Mouse (Mus musculus): ENCODE results near the gene Bcar3.
"Not testable (repeated sequence)": the region's sequence is repeated elsewhere in the genome, so short reads cannot be mapped to it uniquely, and the experiment has no call there.

The Bcar3 gene

DNA sequence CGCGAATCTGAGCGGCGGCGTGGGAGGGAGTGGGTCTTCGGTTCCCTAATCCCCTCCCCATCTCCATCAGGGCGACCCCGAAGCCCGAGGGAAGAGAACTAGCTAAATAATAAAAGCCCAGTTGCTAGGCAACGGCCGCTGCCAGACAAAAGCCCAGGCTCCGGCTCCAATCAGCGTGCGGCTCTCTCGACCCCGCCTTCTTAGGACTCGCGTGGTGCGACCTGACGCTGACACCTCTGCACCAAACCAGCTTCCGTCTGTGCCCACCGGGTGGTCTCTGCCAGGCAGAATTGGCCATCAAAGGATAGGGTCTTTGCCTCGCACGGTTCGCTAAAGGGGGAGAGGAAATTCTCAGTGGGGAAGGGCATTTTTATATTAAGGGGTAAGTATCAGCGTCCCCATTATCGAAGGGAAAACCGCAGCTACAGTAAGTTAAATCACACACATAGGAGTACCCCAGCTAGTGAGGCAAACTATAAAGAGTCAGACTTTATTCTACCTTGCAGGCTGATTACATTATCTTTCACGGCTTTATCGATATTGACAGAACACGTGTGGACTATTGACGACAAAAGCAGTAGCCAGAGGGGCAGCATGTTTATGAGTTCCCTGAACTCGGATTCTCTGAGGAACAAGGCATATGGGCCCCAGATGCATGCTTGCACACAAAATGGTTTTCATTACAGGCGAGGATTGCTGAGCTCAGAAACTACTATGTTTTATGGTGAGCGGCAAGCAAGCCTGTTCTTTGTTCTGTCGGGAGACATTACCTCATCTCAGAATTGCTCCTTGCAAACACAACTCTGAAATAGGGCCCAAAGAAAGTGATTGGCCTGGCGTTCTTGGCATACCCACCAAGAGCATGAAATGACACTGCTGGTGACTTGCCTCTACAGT, at the start of gene Bcar3:
Bcar3 (plus strand) TSS at position 183 of the 897 bp plus-strand sequence.
- peak; percentile 89 for DNase-seq

DNA sequence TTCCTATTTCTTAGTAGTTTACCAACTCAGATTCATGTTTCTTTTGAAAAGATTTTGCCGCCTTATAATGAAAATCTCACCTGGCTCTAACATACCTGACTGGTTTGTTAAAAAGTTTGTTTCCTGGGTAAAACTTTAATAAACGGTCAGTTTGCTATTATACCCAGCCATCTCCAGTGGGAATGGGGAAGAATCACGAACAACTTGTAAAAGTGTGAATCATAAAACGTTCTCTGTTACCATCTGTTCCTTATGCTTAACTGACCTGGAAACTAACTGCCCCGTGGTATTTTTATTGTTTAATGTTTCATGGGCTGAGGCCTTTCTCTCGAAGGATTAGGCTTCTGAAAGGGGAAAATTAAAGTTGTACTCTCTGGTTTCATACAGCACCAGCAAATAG, 49.2 kb upstream of the Bcar3 start:
- DNase-seq = no peak

DNA sequence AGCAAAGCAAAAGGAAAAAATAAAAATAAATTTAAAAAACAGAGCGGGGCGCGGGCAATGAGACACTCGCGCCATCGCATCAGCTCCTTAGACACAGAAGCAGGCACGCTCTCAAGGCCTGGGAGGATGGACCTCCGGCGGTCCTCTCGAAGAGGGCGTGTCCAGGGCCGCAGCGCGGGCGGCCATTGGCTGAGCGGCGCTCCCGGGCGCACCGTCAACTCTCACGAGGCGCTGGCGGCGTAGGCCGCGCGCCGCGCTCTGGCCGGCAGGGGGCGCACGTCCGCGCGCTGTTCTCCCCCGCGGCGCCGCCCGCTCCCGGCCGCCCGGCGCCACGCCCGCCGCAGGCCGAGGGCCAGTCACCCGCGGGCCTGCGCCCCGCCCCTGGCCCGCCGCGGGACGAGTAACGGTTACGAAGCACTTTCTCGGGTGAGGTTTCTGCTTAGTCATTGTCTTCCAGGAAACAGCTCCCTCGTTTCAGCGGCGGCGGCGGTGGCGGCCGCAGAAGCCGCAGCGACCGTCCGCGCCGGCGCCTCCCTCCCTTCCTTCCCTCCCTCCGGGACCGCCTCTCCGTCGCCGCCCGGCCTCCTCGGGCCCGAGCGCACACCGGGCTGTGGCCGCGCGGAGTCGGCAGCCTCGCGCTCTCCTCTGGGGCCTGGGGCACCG, 48.6 kb upstream of the Bcar3 start, which contains the start of gene Gclm:
Gclm (plus strand) TSS at position 343 of the 663 bp plus-strand sequence.
- DNase-seq = peak; percentile 94

DNA sequence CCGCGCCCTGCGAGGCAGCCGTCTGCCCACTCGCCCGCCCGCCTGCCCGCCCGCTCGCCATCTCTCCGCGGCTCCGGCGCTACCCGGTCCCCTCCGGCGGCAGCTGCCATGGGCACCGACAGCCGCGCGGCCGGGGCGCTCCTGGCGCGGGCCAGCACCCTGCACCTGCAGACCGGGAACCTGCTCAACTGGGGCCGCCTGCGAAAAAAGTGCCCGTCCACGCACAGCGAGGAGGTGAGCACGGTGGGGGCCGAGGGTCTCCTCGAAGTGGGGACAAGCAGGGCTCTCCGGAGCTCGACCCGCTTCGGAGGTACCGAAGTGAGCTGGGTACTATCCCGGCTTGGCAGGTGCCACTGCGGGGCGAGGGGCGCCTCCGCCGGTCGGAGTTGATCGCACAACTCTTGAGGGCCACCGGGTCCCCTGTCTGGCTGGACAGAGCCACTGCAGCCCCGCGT, 48.0 kb upstream of the Bcar3 start:
- peak; percentile 69 for DNase-seq

- no peak for DNase-seq
Measured at GRCm38 (mm10) chr3:122246406-122246805, 47.5 kb upstream of the Bcar3 start.

DNA sequence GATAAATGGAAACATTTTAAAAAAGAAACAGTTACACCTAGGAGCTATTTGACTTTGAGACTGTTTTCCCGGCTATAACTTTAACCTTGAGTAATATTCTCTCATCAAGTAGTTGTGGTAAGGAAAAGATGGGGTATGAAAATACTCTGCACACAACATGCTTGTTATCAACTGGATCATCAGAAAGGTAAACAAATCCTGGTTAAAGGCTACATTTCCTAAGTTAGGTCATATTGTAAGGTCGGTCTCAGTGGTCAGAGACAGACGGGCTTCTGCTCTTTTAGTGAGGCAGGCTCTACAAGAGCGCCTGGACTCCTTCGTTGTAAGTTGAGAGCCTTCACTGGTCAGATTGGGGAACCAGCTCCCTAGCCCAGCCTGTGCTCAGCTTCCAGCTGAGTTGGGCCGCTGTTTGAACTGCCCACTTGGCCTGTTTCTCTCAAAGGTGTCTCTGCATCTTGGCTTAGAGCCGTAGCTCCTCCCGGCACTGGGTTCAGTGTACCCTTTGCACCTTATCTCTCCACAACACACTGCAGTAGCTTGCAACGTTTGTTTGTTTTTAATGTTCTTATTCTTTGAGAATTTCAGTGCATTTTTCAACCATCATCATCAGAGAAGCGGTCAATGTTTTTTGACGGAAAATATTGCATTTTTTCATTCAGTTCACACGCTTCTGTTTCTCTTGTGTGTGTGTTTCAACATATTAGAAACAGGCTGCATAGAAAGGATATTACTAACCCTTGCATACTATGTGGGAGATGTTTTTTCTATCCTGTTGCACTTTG, 46.8 kb upstream of the Bcar3 start:
- no peak for DNase-seq

- DNase-seq = no peak
Measured at GRCm38 (mm10) chr3:122247768-122248100, 46.2 kb upstream of the Bcar3 start.

DNA sequence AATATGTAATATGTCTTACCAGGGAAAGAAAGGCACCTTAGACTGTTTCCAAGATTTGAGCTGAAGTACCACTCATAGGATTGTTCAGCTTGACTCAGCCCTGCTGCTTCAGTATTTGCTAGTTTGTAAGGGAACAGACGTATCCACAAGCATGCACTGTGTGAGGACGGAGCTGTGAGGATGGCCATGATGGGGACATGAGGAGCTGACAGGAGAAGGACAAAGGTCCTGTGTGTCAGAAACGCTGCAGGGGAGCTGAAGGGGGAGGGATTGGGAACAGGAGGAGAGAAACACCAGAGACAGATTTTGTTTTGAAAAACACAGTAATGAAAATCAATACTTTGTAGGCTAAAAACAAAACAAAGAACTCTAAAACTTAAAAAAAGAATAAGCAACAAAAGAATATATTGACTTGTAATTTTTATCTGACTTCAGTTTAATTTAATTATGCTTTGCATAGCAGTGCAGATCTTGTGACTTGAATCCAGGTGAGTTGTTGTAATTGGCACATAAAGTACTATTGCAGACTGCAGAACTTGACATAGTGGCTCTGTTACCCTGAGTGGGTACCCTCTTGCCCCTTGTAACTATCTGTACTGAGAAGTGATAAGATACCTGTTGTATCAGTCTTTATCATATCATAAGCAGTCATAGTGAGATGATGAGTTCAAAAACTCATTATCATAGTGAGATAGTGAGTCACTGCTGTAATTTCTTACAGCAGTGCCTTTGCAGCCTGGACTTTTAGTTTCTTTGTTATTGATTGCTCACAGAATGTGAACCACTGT, 41.3 kb upstream of the Bcar3 start:
- no peak for DNase-seq

DNA sequence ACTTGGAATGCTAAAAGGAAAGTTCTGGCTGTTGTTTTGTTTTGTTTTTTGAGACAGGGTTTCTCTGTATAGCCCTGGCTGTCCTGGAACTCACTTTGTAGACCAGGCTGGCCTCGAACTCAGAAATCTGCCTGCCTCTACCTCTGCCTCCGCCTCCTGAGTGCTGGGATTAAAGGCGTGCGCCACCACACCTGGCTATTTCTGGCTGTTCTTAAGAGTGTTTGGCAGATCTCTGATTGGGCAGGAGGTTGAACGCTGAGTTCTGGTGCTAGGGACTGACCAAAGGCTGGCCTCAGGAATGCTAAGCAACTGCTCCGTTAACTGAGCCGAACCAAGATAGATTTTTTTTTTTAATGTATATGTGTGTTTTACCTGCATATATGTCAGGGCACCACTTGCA, 39.9 kb upstream of the Bcar3 start:
- not testable (repeated sequence) for DNase-seq

- peak; percentile 34 for DNase-seq
Measured at GRCm38 (mm10) chr3:122269986-122270385, 23.9 kb upstream of the Bcar3 start.

DNA sequence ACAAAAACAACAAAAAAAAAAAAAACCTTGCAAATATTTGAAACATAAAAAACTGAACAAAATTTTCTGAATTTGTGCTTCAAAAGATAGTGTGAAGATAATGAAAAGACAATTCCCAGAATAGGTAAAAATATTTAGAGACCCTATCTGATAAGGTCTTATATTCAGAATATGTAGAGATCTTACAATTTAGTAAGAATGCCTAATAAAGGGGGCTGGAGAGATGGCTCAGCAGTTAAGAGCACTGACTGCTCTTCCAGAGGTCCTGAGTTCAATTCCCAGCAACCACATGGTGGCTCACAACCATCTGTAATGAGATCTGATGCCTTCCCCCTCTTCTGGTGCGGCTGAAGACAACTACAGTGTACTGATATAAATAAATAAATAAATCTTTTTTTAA, 21.4 kb upstream of the Bcar3 start:
- DNase-seq = not testable (repeated sequence)

DNA sequence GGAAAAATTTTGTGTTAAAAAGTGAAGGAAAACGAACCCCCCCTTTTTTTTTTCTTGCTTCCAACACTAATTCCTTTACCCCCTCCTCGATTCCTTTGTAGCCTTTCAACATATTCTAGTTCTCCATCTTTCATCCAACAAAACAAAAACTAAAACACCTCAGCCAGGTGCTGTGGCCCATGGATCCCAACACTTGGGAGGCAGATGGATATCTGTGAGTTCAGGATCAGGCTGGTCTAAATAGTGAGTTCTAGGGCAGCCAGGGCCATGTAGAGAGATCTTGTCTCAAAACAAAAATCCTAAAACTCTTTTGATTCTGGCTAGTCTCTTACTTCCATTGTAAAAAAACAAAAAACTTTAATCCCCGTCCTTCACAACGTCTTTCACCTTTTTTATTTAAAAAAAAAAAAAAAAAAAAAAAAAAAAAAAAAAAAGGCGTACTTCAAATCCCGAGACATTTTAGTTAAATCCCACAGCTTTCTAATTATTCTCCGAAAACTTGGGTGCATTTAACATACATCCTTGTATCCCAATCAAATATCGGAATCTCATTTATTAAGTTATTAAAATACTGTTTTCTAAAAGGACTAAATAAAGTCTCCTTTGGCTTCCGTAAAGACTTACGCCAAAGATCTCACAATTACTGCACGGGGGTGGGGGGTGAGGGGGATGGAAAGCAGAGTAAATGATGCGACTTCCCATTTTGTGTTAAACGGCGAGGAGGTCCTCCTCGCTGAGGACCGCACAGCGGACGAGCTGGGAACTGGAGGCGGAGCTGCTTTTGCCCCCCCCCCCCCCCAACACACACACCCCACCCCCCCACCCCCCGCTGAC, 20.3 kb upstream of the Bcar3 start:
- no peak for DNase-seq

- DNase-seq = peak; percentile 87
Measured at GRCm38 (mm10) chr3:122274241-122275024, 19.5 kb upstream of the Bcar3 start, which contains the start of gene Dnttip2. Gene Dnttip2 (plus strand): TSS chr3:122274388.

GRCm38 (mm10) chr3:122275111-122275510, 18.8 kb upstream of the Bcar3 start:
- DNase-seq = no peak

- peak; percentile 24 for DNase-seq
Measured at GRCm38 (mm10) chr3:122287195-122287594, 6.7 kb upstream of the Bcar3 start.

DNA sequence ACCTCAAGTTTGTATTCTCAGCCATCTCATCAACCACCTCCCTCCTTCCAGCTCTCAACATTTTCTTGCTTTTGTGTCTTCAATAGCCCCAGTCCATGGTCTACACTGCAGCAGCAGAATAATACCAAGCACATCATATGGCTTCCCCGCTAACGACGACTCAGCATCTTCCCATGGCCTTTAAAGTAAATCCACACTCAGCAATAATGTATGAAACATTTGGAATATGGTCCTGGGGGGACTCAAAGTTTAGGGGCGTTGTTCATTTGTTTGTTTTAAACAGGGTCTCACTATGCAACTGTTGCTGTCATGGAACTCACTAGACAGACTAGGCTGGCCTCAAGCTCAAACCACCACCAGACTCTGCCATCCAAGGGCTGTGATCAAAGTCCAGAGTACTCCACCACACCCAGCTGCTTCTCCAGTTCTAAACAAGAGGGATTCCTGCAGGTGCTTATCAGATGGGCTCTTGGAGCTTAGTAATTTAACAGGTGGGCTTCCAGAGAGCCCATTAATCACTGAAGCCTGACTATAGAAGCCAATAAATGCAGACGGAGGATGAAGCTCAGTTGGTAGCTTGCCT, 5.2 kb upstream of the Bcar3 start:
- DNase-seq = no peak

DNA sequence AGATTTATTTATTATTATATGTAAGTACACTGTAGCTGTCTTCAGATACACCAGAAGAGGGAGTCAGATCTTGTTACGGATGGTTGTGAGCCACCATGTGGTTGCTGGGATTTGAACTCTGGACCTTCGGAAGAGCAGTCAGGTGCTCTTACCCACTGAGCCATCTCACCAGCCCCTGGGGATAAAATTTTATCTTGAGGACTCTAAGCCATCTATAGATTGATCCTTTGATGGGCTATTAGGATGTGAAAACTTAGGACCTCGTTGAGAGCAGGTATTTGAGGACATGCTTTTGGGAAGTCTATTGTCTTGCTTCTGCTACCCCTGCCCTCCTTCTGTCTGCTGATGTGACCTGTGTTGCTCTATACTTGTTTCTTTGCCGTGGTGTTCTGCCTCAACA, 4.6 kb upstream of the Bcar3 start:
- DNase-seq = not testable (repeated sequence)

GRCm38 (mm10) chr3:122290696-122291095, 3.2 kb upstream of the Bcar3 start:
- DNase-seq = no peak

- DNase-seq = no peak
Measured at GRCm38 (mm10) chr3:122291828-122292227, 2.1 kb upstream of the Bcar3 start.
